Mouse (Mus musculus) heart, embryonic 11.5 days (tissue): Measurements from ENCODE around the gene Gm10073. TPM values are rescaled to one million over a fixed set of nuclear protein-coding genes. Genes with fewer than 3 reads are reported as not detected.
"Not testable (repeated sequence)": the region's sequence is repeated elsewhere in the genome, so short reads cannot be mapped to it uniquely, and the experiment has no call there.

Experiments used
- ATAC-seq: fragments of 200-750 bp; cut with Nextera tagmentation; replicated peaks from 2 replicates; pipeline ENCODE4 v1.8.0; 2017; ENCODE audit warnings: moderate library complexity; ENCODE audit not compliant: insufficient number of reproducible peaks, low FRiP score, low TSS enrichment
- H3K27ac ChIP-seq: fragments of 300-500 bp; sonication (generic); 2 replicates; pipeline ENCODE4 v1.5.1; 2014; ENCODE audit warnings: mild to moderate bottlenecking, low read depth, low read length
- H3K27me3 ChIP-seq: fragments of 300-500 bp; sonication (generic); 2 replicates; pipeline ENCODE4 v1.6.1; 2014; ENCODE audit warnings: mild to moderate bottlenecking, low read length, mixed read lengths; ENCODE audit not compliant: control insufficient read depth, insufficient read depth
- H3K36me3 ChIP-seq: fragments of 300-500 bp; sonication (generic); 2 replicates; pipeline ENCODE4 v1.6.1; 2014; ENCODE audit warnings: mild to moderate bottlenecking, low read length, moderate library complexity, mixed read lengths; ENCODE audit not compliant: control insufficient read depth, insufficient read depth
- H3K4me1 ChIP-seq: fragments of 300-500 bp; sonication (generic); 2 replicates; pipeline ENCODE4 v1.6.1; 2014; ENCODE audit warnings: low read length; ENCODE audit not compliant: control insufficient read depth, insufficient read depth
- H3K4me2 ChIP-seq: fragments of 300-500 bp; sonication (generic); 2 replicates; pipeline ENCODE4 v1.6.1; 2014; ENCODE audit warnings: mild to moderate bottlenecking, moderate library complexity
- H3K4me3 ChIP-seq: fragments of 300-500 bp; sonication (generic); 2 replicates; pipeline ENCODE4 v1.5.1; 2014; ENCODE audit warnings: low read depth, low read length
- H3K9ac ChIP-seq: fragments of 300-500 bp; sonication (generic); 2 replicates; pipeline ENCODE4 v1.6.1; 2014; ENCODE audit warnings: mild to moderate bottlenecking, low read depth, low read length, moderate library complexity
- H3K9me3 ChIP-seq: fragments of 300-500 bp; sonication (generic); replicated peaks from 2 replicates; pipeline ENCODE4 v1.6.1; 2016; ENCODE audit warnings: low read length; ENCODE audit not compliant: control insufficient read depth
- WGBS: fragments of 180-500 bp; shearing (Covaris S2); extraction: QIAGEN DNeasy Blood & Tissue Kit; methylation state at CpG from one replicate; pipeline ENCODE4 v1.1.7; 2014; ENCODE audit not compliant: insufficient replicate concordance; 5-methylcytosine and 5-hydroxymethylcytosine counted together
- polyA plus RNA-seq: library from polyadenylated mRNA; unstranded; fragments of >200 nt; fragmentation: Nextera tagmentation; extraction: Ambion mirVana; gene quantifications from 2 replicates; pipeline ENCODE4 v1.2.1, GENCODE M21; 2014

The Gm10073 gene
- polyA plus RNA-seq, 1 experiment from 2014 or later: 7.6 TPM

DNA sequence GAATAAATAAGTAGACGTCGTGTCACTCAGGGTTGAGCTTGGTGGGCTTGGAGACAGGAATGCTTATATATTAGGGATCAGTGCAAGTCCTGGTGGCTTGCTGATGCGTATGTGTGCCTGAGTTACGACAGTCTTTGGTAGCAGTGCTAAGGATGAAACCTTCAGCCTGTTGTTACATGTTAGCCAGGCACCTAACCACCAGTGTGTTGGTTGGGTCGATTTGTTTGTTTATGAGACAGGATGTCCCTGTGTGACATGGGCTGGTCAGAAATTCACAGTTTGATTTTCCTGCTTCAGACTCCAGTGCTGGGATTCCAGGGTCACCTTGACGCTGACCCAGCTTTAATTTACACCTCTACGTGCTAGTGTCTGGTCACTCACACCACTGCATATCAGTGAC, 32.4 kb upstream of the Gm10073 start:
- no peak overlapping the region for H3K4me3 ChIP-seq
- H3K27ac ChIP-seq: no peak overlapping the region
- 53% methylated on average over 7 of the region's 7 CpGs for WGBS
- no peaks in the 10 kb centered on the region for H3K36me3 ChIP-seq
- peaks cover 59% of the 10 kb centered on the region for H3K27me3 ChIP-seq
- ATAC-seq: no peak
- no peaks in the 10 kb centered on the region for H3K9me3 ChIP-seq
- H3K4me2 ChIP-seq: no peak overlapping the region
- H3K9ac ChIP-seq: no peak overlapping the region
- H3K4me1 ChIP-seq: 0 out of 2 replicates have a peak, but pooled peaks cover 6% of the 10 kb centered on the region

DNA sequence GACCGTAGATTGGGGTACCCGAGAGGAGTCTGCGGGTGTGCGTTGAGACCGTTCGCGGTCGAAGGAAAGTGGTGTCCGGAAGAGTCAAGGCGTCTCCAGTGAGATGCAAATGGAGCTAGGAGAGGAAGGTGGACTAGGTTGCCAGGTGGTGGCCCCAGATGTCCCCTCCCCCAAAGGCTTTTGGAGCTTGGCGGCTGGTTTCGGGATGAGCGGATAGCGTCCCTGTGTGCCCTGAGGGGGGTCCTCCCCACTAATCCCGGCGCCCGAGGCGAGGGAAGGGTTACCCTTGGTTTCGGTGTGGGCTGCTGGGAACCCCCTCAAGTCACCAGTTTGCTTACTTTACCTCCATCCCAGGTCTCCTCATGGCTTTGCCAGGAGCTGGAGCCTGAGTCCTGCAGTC, 30.7 kb upstream of the Gm10073 start:
- under 1% methylated on average over 19 of the region's 19 CpGs for WGBS
- Histone ChIP-seq H3K27ac (no peak overlapping the region), H3K4me2 (peak overlapping the region; percentile 89), H3K27me3 (peaks cover 63% of the 10 kb centered on the region), H3K36me3 (no peaks in the 10 kb centered on the region), H3K4me1 (0 out of 2 replicates have a peak, but pooled peaks cover 6% of the 10 kb centered on the region), H3K9ac (no peak overlapping the region), H3K9me3 (no peaks in the 10 kb centered on the region), H3K4me3 (peak overlapping the region; percentile 54)
- ATAC-seq: no peak

- H3K27me3 ChIP-seq: peaks cover 63% of the 10 kb centered on the region
- peak within 1 kb of the TSS; percentile 89 for H3K4me2 ChIP-seq
- 0 out of 2 replicates have a peak, but pooled peaks cover 6% of the 10 kb centered on the region for H3K4me1 ChIP-seq
- no peaks in the 10 kb centered on the region for H3K9me3 ChIP-seq
- 0 out of 2 replicates have a peak within 1 kb of the TSS, but pooled peaks have one; percentile 23 for H3K9ac ChIP-seq
- no peak; the same call in 1 of the 2 replicates for ATAC-seq
- H3K36me3 ChIP-seq: no peaks in the 10 kb centered on the region
- H3K27ac ChIP-seq: no peak within 1 kb of the TSS
- H3K4me3 ChIP-seq: peak within 1 kb of the TSS; percentile 54
- WGBS: under 1% methylated on average over 53 of the region's 53 CpGs
These were observed 30.0 kb upstream of the Gm10073 start, which contains the start of gene Cdh1 for GRCm38 (mm10) chr8:106603131-106603819. Gene Cdh1 (plus strand): TSS chr8:106603351.

- ATAC-seq: no peak
- 32% methylated on average over 7 of the region's 7 CpGs for WGBS
- H3K9me3 ChIP-seq: no peaks in the 10 kb centered on the region
- no peak overlapping the region for H3K27ac ChIP-seq
- 0 out of 2 replicates have a peak, but pooled peaks cover 6% of the 10 kb centered on the region for H3K4me1 ChIP-seq
- no peaks in the 10 kb centered on the region for H3K36me3 ChIP-seq
- no peak overlapping the region for H3K4me3 ChIP-seq
- peaks cover 37% of the 10 kb centered on the region for H3K27me3 ChIP-seq
- no peak overlapping the region for H3K4me2 ChIP-seq
- H3K9ac ChIP-seq: no peak overlapping the region
These were observed 26.2 kb upstream of the Gm10073 start for GRCm38 (mm10) chr8:106599265-106599979.

- no peaks in the 10 kb centered on the region for H3K9me3 ChIP-seq
- H3K9ac ChIP-seq: no peak overlapping the region
- H3K27ac ChIP-seq: no peak overlapping the region
- H3K4me2 ChIP-seq: no peak overlapping the region
- no peaks in the 10 kb centered on the region for H3K36me3 ChIP-seq
- 92% methylated on average over 5 of the region's 5 CpGs for WGBS
- H3K4me3 ChIP-seq: no peak overlapping the region
- no peaks in the 10 kb centered on the region for H3K4me1 ChIP-seq
- H3K27me3 ChIP-seq: peaks cover 13% of the 10 kb centered on the region
- ATAC-seq: no peak
These were observed 23.8 kb upstream of the Gm10073 start for GRCm38 (mm10) chr8:106597067-106597466.

GRCm38 (mm10) chr8:106595623-106596022, 22.4 kb upstream of the Gm10073 start:
- not testable (repeated sequence) for ATAC-seq, H3K4me1 ChIP-seq, H3K9ac ChIP-seq, H3K4me2 ChIP-seq, H3K36me3 ChIP-seq, H3K9me3 ChIP-seq, H3K27ac ChIP-seq, H3K27me3 ChIP-seq, H3K4me3 ChIP-seq
- 96% methylated on average over 3 of the region's 3 CpGs for WGBS

DNA sequence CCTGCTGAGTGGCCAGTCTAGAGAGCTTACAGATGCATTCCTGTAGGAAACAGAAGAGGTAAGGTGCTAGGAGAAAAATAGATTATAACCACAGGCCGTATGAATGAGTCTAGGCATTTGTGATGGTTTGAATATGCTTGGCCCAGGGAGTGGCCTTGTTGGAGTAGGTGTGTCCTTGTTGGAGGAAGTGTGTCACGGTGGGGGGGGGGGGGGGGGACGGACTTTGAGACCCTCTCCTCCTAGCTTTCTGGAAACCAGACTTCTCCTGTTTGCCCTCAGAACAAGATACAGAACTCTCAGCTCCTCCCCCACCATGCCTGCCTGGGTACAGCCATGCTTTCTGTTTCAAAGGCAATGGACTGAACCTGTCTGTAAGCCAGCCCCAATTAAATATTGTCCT, 19.2 kb upstream of the Gm10073 start:
- H3K4me1 ChIP-seq: no peaks in the 10 kb centered on the region
- no peak overlapping the region for H3K27ac ChIP-seq
- no peak overlapping the region for H3K9ac ChIP-seq
- WGBS: 47% methylated on average over 2 of the region's 3 CpGs
- H3K4me2 ChIP-seq: no peak overlapping the region
- H3K9me3 ChIP-seq: no peaks in the 10 kb centered on the region
- H3K27me3 ChIP-seq: no peaks in the 10 kb centered on the region
- ATAC-seq: no peak
- H3K4me3 ChIP-seq: no peak overlapping the region
- no peaks in the 10 kb centered on the region for H3K36me3 ChIP-seq

DNA sequence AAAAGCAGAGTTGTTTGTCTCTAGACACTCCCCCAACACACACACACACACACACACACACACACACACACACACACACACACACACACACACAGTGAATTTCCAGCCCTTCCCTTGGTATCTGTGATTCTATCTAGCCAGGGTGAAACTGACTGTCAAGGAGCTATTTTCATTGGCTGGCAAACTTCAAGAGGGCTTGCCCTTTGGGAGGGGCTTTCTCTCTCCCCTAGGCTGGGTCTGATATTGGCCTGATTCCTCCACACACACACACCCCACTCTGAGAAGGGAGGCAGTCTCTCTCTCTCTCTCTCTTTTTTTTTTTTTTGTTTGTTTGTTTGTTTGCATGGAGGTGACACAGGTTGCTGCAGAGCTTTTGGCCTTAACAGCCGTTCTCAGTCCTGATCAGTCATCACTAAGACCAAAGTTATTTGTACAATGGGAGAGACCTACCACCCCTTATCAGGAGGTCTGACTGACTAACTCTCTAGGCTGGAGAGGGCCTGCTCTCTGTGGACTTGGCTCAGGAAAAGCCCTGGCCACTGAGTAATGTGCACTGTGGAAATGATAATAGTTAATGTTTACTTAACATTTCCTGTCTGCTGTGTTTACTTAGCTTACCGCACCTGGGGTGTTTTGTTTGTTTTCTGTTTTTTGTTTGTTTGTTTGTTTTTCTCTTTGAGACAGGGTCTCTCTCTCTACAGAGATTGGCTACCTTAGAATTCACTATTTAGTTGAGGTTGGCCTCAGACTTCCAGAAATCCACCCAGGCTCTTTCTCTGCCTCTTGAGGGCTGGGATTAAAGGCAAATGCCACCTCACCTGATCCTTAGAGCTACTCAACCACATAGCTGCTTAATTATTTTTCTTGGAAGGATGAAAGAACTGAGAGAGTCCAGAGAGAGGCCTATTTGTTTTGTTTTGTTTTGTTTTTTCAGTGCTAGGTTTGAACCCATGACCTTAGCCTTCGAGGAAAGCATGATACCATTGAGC, 15.5 kb upstream of the Gm10073 start:
- no peaks in the 10 kb centered on the region for H3K9me3 ChIP-seq
- H3K36me3 ChIP-seq: no peaks in the 10 kb centered on the region
- no peak overlapping the region for H3K9ac ChIP-seq
- 37% methylated on average over 3 of the region's 3 CpGs for WGBS
- no peak overlapping the region for H3K27ac ChIP-seq
- H3K4me3 ChIP-seq: no peak overlapping the region
- H3K27me3 ChIP-seq: no peaks in the 10 kb centered on the region
- no peak for ATAC-seq
- no peaks in the 10 kb centered on the region for H3K4me1 ChIP-seq
- H3K4me2 ChIP-seq: no peak overlapping the region
